Mouse (Mus musculus) 3T3-L1 (cell line): ENCODE measurements around the gene 0610030E20Rik.

ENCODE experiments used
- DNase-seq: peaks from one replicate; pipeline ENCODE4 v3.0.0-alpha.2; 2015; ENCODE audit warnings: low read depth, low spot score

The 0610030E20Rik gene

GRCm38 (mm10) chr6:72390795-72391521 is 43.8 kb downstream of the 0610030E20Rik start:
- DNase-seq, result no peak

- DNase-seq, result no peak
These were observed 45.2 kb downstream of the 0610030E20Rik start for GRCm38 (mm10) chr6:72392341-72392740.

- DNase-seq, result peak; percentile 20
These were observed 49.7 kb downstream of the 0610030E20Rik start for GRCm38 (mm10) chr6:72396837-72397251.

GRCm38 (mm10) chr6:72399967-72400366 is 52.9 kb downstream of the 0610030E20Rik start:
- no peak for DNase-seq

- peak; percentile 89 for DNase-seq
These were observed 54.8 kb downstream of the 0610030E20Rik start for GRCm38 (mm10) chr6:72401875-72402274.
